Mouse (Mus musculus): ENCODE data around the gene Pnpla2. TPM values are rescaled to one million over a fixed set of nuclear protein-coding genes. Genes with fewer than 3 reads are reported as not detected.
A peak's percentile ranks its signal among the peaks of the same experiment; 100 is the strongest.
"Not testable (repeated sequence)": the region's sequence is repeated elsewhere in the genome, so short reads cannot be mapped to it uniquely, and the experiment has no call there.

Gene Pnpla2
- 100 to 1,000 TPM; 552 to 604 TPM for total RNA-seq (2021)

DNA sequence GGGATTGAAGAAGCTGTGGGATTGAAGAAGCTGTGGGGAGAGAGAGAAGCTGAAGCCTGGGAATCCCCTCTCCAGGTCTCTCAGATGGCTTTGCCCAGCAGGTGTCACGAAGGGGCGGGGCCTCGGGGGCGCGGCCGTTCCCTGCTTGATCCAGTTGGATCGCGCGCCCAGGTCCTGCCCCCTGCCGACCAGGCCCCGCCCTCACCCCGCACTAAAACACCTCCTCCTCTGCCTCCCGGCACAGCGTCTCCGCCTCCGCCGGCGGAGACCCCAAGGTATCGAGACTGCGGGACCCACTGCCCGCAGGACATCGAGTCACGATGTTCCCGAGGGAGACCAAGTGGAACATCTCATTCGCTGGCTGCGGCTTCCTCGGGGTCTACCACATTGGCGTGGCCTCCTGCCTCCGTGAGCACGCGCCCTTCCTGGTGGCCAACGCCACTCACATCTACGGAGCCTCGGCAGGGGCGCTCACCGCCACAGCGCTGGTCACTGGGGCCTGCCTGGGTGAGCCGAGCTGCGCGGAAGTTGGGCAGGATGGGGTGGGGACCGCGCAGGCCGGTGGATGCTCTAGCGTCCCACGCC is at the start of gene Pnpla2:
Gene Pnpla2 (plus strand): TSS at position 232 of the 585 bp plus-strand sequence.
- intact Hi-C loops (cut with DNase I) = loop anchor here (1.0 to 5.0 kb wide), 2 partner anchors 12 to 43 kb away; partner anchors contain the start of genes Cd151 and Gatd1
- DNase-seq = peak; percentile 94

DNA sequence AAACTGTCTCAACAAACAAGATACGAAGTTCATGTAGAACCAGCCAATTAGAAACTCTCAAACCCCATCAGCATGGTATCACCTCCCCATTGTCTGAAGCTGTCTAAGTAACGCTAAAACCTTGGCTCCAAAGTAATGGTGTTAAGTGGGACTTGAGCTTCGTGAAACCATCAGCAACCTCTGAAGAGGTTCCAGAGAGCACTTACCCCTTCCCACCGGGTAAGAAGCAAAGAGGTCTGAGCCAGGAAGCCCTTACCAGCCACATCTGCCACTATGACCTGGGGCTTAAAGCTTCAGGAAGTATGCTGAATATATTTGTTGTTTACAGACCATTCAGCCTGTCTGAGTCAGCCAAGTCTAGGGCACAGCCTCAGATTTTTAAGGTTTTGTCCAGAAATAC is 49.5 kb upstream of the Pnpla2 start:
- no peak for DNase-seq
- intact Hi-C loops (cut with DNase I) = no loop called here

DNA sequence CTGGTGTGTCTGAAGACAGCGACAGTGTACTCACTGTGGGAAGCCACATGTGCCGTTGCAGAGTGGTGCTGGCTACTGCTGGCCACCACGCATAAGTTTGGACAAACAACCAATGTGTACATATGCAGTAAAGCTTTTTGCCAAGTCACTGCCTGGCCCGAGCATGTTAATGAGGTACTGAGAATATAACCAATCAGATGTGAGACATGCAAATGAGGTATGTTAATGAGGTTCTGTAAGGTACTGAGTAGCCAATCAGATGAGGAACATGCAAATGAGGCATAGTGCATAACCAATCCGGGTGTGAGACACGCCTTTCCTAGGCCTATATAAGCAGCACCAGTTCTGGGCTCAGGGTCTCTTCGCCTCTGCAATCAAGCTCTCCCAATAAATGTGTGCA is 47.3 kb upstream of the Pnpla2 start:
- not testable (repeated sequence) for DNase-seq
- intact Hi-C loops (cut with DNase I) = loop anchor here (1.0 kb wide), 1 partner anchor 118 kb away; no protein-coding TSS in a partner anchor

DNA sequence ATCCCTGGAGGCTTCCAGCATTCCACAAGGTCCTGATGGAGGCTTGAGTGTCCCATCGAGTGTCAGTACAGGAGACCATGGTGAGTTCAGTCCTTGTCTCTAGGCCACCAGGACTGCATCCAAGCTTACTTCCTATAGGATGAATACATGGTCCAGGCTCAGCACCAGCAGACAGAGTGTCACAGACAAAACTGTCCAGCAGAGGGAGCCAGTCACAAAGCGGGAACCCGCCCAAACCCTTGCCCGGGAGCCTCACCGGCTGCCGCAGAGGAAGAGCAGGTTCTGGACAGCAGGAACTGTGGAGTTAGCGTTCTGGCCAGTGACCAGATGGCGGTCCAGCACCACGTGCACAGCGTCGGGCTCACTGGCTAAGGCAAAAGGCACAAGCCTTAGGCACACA is 46.2 kb upstream of the Pnpla2 start:
- DNase-seq = peak; percentile 89
- intact Hi-C loops (cut with DNase I) = loop anchor here (1.0 kb wide), 2 partner anchors 28 to 116 kb away; partner anchors contain the start of gene Slc25a22

DNA sequence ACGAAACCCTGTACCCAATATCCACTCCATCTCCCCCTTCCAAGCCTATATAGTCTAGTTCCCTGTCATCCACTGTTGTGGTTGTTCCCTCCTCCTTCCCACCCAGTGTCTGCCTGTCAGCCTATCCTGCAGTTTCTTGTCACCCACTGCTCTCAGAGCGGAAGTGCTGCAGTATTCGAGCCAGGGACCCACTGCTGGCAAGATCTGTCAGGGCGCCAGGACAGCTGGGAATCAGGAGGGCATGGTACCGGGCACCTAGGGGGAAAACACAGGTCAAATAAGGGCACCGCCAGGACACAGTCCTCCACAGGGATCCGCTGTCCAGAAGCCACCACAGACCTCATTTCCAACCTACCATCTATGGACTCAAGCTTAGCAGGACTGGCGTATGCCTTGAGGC is 44.4 kb upstream of the Pnpla2 start:
- DNase-seq = no peak
- intact Hi-C loops (cut with DNase I) = loop anchor here (5.0 kb wide), 1 partner anchor 47 kb away; the partner anchor contains the start of gene Pnpla2

DNA sequence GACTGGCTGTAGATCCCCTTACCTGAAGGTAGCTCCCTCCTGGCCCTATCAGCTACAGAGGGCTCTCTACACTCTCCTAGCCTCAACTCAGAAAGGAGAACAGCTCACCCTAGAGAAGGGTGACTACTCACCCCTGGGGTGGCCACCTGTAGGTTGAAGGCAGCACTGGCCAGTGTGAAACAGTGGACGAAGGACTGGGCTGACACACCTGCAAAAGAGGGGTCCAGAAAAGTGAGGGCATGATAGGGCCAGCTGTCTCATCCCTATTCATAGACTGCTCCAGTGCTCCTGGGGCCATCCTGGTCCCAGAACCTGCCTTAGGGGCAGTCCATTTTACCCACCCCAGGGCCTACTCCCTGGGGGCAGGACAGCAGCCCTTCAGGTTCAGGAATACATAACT is 43.3 kb upstream of the Pnpla2 start:
- intact Hi-C loops (cut with DNase I) = loop anchor here (5.0 kb wide), 1 partner anchor 46 kb away; the partner anchor contains the start of gene Pnpla2
- DNase-seq = no peak

DNA sequence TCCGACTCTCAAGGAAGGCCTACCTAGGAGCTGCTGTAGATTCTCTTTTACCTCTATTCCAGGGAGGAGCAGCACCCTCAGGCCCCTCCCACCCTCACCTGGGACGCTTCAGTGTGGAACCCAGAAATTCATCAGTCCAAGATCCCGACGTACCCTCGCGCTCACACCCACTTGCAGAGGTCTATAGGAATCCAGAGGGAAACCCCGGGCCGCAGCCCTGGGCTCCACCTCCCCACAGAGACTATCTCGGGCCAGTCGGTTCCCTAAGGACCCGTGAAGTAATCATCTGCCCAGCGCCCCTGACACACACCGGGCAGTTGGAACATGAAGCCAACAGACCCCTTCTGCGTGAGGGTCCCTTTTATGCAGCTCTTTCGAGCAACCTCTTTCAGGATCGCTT is 41.7 kb upstream of the Pnpla2 start:
- no peak for DNase-seq
- intact Hi-C loops (cut with DNase I) = loop anchor here (5.0 kb wide), 1 partner anchor 44 kb away; the partner anchor contains the start of gene Pnpla2

DNA sequence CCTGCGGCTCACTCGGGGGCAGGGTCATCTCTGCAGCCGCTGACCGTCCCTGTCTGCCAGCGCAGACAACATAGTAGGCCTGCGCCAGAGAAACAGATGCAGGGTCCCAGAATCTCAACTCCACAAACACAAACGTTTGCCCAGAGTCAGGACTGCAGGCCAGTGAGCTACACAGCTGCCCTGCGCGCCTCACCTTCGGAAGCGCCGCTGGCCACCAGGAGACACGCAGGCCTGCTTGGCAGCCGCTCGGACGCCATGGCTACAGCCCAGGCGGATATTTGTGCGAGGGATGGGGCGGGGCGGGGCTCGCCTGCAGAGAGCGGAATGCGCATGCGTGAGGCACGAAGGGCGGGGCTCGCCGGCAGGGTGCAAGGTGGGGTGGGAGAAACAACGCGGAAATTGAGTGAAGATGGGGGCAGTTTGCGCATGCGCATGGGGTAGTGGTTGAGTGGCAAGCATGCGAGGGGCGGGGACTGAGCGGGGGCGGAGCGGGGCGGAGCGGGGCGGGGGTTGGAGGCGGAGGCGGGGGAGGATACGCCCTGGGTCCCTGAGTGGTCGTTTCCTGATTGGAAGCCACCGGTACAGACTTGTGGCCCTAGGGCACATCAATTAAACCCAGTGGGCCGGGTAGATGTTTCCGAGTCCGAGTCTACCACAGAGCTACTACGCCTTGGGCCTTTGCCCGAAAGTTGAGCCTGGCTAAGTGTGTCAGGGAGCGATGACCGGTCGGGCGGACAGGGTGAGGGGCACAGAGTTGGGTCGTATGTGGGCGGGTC is 41.0 kb upstream of the Pnpla2 start, which contains the start of gene Gatd1:
Gene Gatd1 (minus strand): TSS at position 328 of the 776 bp plus-strand sequence.
- peak; percentile 99 for DNase-seq
- intact Hi-C loops (cut with DNase I) = loop anchor here (5.0 kb wide), 1 partner anchor 43 kb away; the partner anchor contains the start of gene Pnpla2

DNA sequence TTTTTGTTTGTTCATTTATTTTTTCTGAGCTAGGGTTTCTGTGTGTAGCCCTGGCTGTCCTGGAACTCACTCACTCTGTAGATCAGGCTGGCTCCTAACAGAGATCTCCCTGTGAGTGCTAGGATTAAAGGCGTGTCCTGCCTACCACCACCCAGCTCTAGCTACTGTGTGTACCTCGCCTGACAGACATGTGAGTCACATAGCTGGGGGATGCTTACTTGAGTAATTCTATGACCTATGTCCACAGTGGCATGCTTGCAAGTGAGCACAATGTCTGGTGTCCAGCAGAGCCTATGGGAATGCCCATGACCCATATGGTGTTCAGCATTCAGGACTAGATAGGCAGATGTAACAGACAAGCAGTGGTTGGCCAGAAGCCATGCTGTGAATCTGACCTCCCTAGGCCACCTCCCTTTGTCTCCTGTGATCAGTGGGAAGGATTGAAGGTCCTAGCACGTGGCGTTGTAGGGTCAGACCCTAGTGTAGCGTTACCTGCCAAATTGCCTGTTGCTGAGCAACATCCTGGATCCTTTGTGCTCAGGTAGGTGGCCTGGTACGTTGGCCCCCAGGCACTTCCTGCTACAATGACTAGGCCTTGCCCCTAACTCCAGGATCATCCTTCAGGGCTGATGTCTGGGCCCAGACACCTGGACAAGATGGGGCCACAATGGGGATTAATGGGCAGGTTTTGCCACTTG is 38.7 kb upstream of the Pnpla2 start:
- intact Hi-C loops (cut with DNase I) = no loop called here
- no peak for DNase-seq

DNA sequence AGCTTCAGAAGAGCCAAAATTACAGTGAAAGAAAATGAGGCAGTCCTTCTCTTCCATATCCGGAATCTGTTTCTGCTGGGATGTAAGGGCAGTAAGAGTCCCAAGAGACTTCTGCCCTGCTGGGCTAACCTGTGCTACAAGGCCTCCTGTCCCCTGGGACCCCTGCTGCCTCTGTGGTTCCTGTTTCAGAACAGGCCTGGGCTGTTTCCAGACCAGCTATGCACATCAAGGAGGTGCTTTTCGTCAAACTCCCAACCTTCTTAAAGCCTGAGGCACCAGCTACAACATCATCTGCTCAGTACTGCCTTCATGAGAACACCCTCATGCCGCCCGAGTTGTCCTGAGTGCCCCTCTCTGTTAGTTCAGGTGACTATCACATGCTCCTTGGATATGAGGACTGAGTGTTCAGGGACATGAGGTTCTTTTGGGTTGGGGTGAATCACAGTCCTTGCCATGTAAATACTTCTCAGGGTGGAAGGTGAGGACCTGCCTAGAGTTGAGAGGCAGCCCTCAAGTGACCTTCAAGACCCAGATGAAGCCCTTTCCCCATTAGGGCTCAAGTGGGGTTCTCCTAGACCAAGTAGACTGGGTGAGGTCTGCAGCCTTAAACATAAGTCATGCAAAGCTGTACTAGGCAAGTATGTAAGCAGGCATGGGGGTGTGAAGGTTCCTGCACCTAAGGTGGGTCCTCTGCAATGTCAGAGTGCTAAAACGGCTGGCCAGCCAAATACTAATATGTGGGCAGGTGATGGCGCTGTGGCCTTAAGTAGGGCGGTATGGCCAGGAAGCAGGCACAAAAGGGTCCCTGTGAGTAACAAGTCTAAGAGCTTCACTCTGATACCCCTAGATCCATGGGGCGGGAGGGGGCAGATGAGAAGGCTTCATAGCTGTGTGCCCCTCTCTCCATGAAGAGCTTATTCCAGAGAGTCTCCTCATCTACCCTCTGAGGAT is 37.0 kb upstream of the Pnpla2 start:
- DNase-seq = no peak
- intact Hi-C loops (cut with DNase I) = no loop called here

DNA sequence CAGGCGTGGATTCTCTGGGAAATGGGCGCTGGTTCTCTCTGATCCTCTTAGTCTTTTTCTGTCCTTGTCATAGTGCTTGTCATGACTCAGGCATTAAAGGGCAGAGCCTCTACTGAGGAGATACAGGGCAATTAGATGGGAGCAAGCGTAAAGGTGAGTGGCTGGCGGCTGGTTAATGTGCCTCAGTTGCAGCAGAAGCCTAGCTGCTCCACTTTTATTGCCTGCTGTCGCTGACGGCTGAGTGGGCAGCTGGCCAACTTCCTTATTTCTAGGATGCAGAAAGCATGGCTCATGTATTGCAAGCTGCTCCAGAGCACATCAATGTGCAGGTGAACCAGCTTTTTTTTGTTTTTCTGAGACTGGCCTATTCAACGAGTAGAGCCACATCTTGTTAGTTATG is 36.0 kb upstream of the Pnpla2 start:
- intact Hi-C loops (cut with DNase I) = no loop called here
- no peak for DNase-seq

DNA sequence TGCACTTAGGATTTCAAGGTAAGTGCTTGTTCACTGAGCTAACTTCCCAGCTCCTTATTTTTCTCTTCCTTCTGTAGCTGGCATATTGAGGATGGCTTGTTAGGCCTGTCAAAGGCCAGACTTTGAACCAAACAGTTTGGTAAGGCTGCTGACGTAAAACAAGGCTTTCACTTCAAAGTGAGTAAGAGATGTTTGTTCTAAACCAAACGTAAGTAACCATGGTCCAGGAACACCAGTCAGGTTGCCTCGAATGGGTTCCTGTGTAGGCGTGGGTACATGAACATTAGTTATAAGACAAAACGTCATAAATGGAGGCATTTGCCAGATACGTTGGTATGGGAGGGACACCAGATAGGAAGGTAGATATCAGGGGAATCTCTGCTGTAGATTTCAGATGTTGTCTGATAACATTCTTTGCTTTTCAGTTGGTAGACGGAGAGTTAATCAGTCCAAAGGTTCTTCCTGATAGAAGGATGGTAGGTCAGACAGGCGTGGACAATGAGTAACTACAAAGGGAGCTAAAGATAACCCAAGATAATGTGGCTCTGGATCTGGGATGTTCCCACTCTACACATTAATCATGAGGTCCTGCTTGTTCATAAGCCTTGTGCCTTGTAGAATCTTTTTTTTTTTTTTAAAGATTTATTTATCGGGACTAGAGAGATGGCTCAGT is 34.8 kb upstream of the Pnpla2 start:
- intact Hi-C loops (cut with DNase I) = no loop called here

DNA sequence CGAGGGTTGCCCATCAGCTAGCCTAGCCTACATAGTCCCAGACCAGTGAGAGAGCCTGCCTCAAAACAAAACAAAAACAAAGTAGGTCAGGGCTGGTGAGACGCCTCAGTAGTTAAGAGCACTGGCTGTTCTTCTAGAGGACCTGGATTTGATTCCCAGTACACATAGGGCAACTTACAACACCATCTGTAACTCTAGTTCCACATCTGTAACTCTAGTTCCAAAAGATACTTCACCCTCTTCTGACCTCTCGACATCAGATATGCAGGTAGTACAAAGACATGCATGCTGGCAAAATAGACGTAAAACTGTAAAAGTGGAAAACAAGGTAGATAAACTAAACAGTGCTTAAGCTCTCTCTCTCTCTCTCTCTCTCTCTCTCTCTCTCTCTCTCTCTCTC is 31.2 kb upstream of the Pnpla2 start:
- no peak for DNase-seq
- intact Hi-C loops (cut with DNase I) = no loop called here

More for the DNA sequence above, 34.8 kb upstream of the Pnpla2 start:
- no peak for DNase-seq

DNA sequence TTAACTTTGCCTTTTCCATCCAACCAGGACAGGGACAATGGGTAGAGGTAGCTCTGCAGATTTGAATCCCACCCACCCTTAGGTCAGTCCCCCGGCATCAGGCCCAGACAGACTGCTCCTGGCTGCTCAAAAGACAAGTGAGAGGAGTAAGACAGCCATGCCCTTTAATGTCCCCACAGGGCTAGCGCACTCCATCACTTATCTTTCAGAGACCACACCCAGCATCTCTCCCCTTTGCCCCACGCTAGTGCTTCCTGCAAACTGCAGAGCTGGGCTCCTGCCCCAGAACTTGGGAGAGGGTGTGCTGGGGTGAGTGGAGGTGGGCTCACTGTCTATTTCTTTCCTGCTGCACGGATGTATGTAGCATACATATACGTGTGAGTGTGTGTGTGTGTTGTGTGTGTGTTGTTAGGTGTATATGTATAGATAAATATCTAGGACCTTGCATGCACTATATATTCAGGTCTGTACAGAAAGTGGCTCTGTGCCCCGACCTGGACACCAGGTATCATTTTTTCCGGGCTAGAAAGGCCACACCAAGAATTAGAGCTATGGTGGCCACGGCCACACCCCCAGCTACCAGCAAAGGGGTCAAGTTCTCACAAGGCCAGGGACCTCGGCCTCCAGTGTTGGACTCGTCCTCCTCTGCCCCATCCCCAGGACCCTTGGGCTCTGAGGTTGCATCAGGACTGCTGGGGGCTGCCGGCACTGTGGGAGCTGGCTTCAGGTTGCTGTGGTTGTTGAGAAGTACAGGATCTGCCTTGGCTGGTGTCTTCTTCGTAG is 27.9 kb upstream of the Pnpla2 start:
- intact Hi-C loops (cut with DNase I) = no loop called here

DNA sequence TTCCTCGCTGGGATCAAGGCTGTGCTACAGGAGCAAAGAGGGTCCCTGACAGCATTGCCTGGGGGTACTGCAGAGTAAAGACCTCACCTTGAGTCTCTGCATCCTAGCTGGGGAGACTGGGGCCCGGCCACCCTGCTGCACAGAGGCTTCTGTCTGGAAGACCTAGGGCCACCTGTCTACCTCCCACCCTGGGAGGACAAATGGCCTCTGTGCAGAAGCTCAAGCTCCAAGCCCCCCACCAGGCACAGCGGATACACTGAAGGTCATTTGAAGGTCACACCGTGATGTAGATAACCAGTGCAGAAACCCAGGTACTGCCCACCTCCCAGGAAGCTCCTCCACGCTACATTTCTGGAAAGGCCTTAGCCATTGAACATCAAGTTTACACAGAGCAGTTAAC is 26.3 kb upstream of the Pnpla2 start:
- DNase-seq = no peak
- intact Hi-C loops (cut with DNase I) = no loop called here

More for the DNA sequence above, 27.9 kb upstream of the Pnpla2 start:
- no peak for DNase-seq

DNA sequence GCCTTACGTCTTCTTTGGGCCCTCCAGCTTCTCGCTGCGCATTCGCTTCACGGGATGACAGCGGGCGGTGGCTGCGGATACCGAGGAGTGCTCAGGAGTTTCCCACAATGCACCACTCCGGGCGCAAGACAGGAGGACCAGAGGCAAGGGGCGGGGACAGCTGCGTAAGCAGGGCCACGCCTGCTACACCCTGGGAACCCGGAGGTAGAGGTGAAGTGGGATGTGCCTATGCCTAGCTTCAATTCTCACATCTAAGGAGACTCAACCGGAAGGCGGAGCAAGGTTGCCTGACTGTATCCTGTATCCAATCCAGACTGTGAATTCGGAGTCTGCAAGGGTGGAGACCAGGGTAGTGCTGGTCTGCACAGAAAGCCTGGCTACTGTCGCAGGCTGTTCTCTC is 25.7 kb upstream of the Pnpla2 start, which contains the start of gene Cend1:
Gene Cend1 (minus strand): TSS at position 182 of the 400 bp plus-strand sequence.
- DNase-seq = peak; percentile 41 to 47
- intact Hi-C loops (cut with DNase I) = no loop called here

DNA sequence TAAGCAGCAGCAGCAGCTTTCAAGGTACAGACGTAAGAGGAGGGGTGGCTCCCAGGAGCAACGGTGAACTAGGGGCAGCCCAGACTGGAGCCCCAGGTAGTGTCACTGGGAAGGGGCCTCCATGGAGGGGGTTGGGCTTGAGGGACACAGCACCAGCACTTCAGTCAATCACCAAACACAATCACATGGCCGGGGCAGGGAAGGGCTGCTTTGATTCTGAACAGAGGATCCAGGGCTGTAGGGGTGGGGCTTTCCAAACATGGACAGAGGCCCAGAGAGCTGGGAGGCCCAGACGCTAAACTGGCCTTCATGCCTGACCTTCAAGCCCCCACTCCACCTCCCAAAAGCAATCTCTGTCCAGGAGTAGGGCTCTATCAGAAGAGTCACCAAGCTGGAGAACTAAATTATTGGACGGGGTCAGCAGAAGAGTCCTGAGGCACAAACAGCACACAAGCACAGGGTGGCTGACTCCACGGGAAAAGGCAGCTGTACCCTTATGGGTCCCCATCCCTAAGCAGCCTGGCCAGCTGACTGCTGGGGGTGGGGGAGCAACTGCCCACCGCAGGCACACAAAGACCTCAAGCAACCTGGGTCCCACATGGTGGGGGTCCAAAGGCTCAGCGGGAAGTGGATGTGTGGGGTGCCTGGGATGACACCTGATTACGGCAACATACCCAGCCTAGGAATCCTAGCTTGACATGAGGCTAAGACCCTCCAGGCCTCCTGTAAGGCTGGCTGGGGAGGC is 25.0 kb upstream of the Pnpla2 start:
- DNase-seq = no peak

More for the DNA sequence above, 25.0 kb upstream of the Pnpla2 start:
- intact Hi-C loops (cut with DNase I) = no loop called here

All from heart, postnatal 36 days (tissue).